Mouse (Mus musculus): Measurements from ENCODE around the gene Ccdc157. TPM values are rescaled to one million over a fixed set of nuclear protein-coding genes. Genes with fewer than 3 reads are reported as not detected.
"Not testable (repeated sequence)": the region's sequence is repeated elsewhere in the genome, so short reads cannot be mapped to it uniquely, and the experiment has no call there.

Ccdc157 gene
- polyA plus RNA-seq, 1 experiment, result 19.0 TPM

GRCm38 (mm10) chr11:4115407-4115806, 44.7 kb downstream of the Ccdc157 start:
- TF ChIP-seq CTCF (IDR thresholded peaks at IDR 0.05; ENCODE audit: extremely low read depth, insufficient read depth, low read length) (no peak), POLR2A (IDR thresholded peaks at IDR 0.05; ENCODE audit: extremely low read depth, insufficient read depth, low read length) (no peak)

GRCm38 (mm10) chr11:4114541-4114940, 45.6 kb downstream of the Ccdc157 start:
- peaks cover 10% of the 10 kb centered on the region for H3K4me1 ChIP-seq (ENCODE audit: control insufficient read depth, insufficient read depth, low read length)
- not testable (repeated sequence) for H3K4me3 ChIP-seq (ENCODE audit: insufficient read depth, low read length); H3K27ac ChIP-seq (ENCODE audit: insufficient read depth, low read length)

More at GRCm38 (mm10) chr11:4115407-4115806, 44.7 kb downstream of the Ccdc157 start:
- peaks cover 10% of the 10 kb centered on the region for H3K4me1 ChIP-seq (ENCODE audit: control insufficient read depth, insufficient read depth, low read length)
- no peak overlapping the region for H3K27ac ChIP-seq (ENCODE audit: insufficient read depth, low read length)
- H3K4me3 ChIP-seq (ENCODE audit: insufficient read depth, low read length), result no peak overlapping the region

DNA sequence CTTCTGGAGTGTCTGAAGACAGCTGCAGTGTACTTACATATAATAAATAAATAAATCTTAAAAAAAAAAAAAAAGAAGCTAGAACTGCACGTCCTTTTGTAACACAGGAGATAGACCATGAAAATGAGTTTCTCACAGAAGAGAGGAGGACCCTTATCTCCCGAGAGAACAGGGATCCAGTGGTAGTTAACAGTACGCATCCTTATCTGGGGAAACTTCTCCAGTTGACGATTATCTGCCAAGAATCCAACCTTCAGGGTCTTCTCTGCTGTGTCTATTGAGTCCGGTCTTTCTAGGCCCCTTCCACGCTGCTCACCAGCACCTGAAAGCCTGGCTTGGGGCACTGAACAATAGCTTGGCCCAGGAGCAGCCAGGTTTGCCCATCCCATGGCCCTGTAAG, 46.1 kb downstream of the Ccdc157 start:
- H3K4me3 ChIP-seq (ENCODE audit: insufficient read depth, low read length), result no peak overlapping the region
- H3K27ac ChIP-seq (ENCODE audit: insufficient read depth, low read length), result no peak overlapping the region
- TF ChIP-seq POLR2A (IDR thresholded peaks at IDR 0.05; ENCODE audit: extremely low read depth, insufficient read depth, low read length), result no peak
- TF ChIP-seq CTCF (IDR thresholded peaks at IDR 0.05; ENCODE audit: extremely low read depth, insufficient read depth, low read length), result no peak
- peaks cover 10% of the 10 kb centered on the region for H3K4me1 ChIP-seq (ENCODE audit: control insufficient read depth, insufficient read depth, low read length)

DNA sequence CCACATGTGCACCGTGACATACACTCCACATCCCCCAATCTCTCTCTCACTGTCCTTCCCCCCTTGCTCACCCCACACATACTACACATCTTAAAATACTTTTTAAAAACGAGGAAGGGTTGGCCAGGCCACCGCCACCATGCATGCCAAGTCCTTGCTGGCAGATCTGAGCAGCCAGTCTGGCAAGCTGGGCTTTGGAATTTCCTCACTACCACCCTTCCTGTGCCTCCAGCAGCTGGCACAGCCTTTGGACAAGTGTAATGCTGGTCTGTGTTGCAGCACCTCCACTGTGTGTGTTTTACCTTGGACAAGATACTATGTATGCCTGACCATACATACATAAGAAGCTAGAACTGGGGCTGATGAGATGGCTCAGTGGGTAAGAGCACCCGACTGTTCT, 46.6 kb downstream of the Ccdc157 start:
- Histone ChIP-seq H3K27ac (ENCODE audit: insufficient read depth, low read length) (no peak overlapping the region), H3K4me3 (ENCODE audit: insufficient read depth, low read length) (no peak overlapping the region), H3K4me1 (ENCODE audit: control insufficient read depth, insufficient read depth, low read length) (peaks cover 7% of the 10 kb centered on the region)
- TF ChIP-seq POLR2A (IDR thresholded peaks at IDR 0.05; ENCODE audit: extremely low read depth, insufficient read depth, low read length) (no peak), CTCF (IDR thresholded peaks at IDR 0.05; ENCODE audit: extremely low read depth, insufficient read depth, low read length) (no peak)

- TF ChIP-seq POLR2A (IDR thresholded peaks at IDR 0.05; ENCODE audit: extremely low read depth, insufficient read depth, low read length), result no peak
- TF ChIP-seq CTCF (IDR thresholded peaks at IDR 0.05; ENCODE audit: extremely low read depth, insufficient read depth, low read length), result no peak
- H3K4me3 ChIP-seq (ENCODE audit: insufficient read depth, low read length), result no peak overlapping the region
- H3K27ac ChIP-seq (ENCODE audit: insufficient read depth, low read length), result no peak overlapping the region
These were observed 47.2 kb downstream of the Ccdc157 start for GRCm38 (mm10) chr11:4112861-4113260.

GRCm38 (mm10) chr11:4112033-4112432, 48.1 kb downstream of the Ccdc157 start:
- H3K4me1 ChIP-seq (ENCODE audit: control insufficient read depth, insufficient read depth, low read length), result peaks cover 8% of the 10 kb centered on the region
- H3K4me3 ChIP-seq (ENCODE audit: insufficient read depth, low read length), result no peak overlapping the region
- no peak overlapping the region for H3K27ac ChIP-seq (ENCODE audit: insufficient read depth, low read length)
- TF ChIP-seq POLR2A (IDR thresholded peaks at IDR 0.05; ENCODE audit: extremely low read depth, insufficient read depth, low read length) (no peak), CTCF (IDR thresholded peaks at IDR 0.05; ENCODE audit: extremely low read depth, insufficient read depth, low read length) (no peak)

More at GRCm38 (mm10) chr11:4112861-4113260, 47.2 kb downstream of the Ccdc157 start:
- peaks cover 7% of the 10 kb centered on the region for H3K4me1 ChIP-seq (ENCODE audit: control insufficient read depth, insufficient read depth, low read length)

GRCm38 (mm10) chr11:4108691-4109090, 51.4 kb downstream of the Ccdc157 start:
- TF ChIP-seq CTCF (IDR thresholded peaks at IDR 0.05; ENCODE audit: extremely low read depth, insufficient read depth, low read length) (no peak), POLR2A (IDR thresholded peaks at IDR 0.05; ENCODE audit: extremely low read depth, insufficient read depth, low read length) (no peak)
- H3K4me1 ChIP-seq (ENCODE audit: control insufficient read depth, insufficient read depth, low read length), result peaks cover 15% of the 10 kb centered on the region
- no peak overlapping the region for H3K27ac ChIP-seq (ENCODE audit: insufficient read depth, low read length)
- H3K4me3 ChIP-seq (ENCODE audit: insufficient read depth, low read length), result no peak overlapping the region

GRCm38 (mm10) chr11:4107901-4108300, 52.2 kb downstream of the Ccdc157 start:
- H3K27ac ChIP-seq (ENCODE audit: insufficient read depth, low read length); H3K4me3 ChIP-seq (ENCODE audit: insufficient read depth, low read length): not testable (repeated sequence)

DNA sequence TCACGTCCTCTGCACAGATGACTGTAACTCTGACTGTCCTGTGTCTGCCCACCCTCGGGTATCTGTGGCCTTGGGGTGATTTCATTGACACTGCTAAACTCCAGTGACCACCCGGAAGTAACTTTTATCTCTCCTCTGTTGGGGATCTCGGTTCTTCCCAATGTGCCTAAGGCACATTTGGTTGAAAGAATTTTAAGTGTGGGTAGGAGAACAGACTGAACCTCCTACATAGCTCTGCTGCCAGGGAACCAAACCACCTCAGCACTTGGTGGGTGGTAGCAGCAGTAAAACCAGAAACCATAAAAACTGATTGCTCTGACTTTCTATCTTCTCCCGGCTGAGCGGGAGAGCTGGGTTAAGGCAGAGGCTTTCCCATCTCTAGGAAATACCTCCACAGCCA, 54.6 kb downstream of the Ccdc157 start:
- Histone ChIP-seq H3K4me3 (ENCODE audit: insufficient read depth, low read length) (no peak overlapping the region), H3K4me1 (ENCODE audit: control insufficient read depth, insufficient read depth, low read length) (peaks cover 15% of the 10 kb centered on the region), H3K27ac (ENCODE audit: insufficient read depth, low read length) (peak overlapping the region; percentile 92)
- TF ChIP-seq POLR2A (IDR thresholded peaks at IDR 0.05; ENCODE audit: extremely low read depth, insufficient read depth, low read length), result no peak
- TF ChIP-seq CTCF (IDR thresholded peaks at IDR 0.05; ENCODE audit: extremely low read depth, insufficient read depth, low read length), result no peak

More at GRCm38 (mm10) chr11:4107901-4108300, 52.2 kb downstream of the Ccdc157 start:
- H3K4me1 ChIP-seq (ENCODE audit: control insufficient read depth, insufficient read depth, low read length), result peaks cover 15% of the 10 kb centered on the region

GRCm38 (mm10) chr11:4104989-4105388, 55.1 kb downstream of the Ccdc157 start:
- Histone ChIP-seq H3K4me1 (ENCODE audit: control insufficient read depth, insufficient read depth, low read length) (peaks cover 15% of the 10 kb centered on the region), H3K4me3 (ENCODE audit: insufficient read depth, low read length) (no peak overlapping the region), H3K27ac (ENCODE audit: insufficient read depth, low read length) (peak overlapping the region; percentile 92)
- no peak for TF ChIP-seq POLR2A (IDR thresholded peaks at IDR 0.05; ENCODE audit: extremely low read depth, insufficient read depth, low read length)
- no peak for TF ChIP-seq CTCF (IDR thresholded peaks at IDR 0.05; ENCODE audit: extremely low read depth, insufficient read depth, low read length)

GRCm38 (mm10) chr11:4103522-4103921, 56.6 kb downstream of the Ccdc157 start:
- H3K27ac ChIP-seq (ENCODE audit: insufficient read depth, low read length), result no peak overlapping the region
- TF ChIP-seq POLR2A (IDR thresholded peaks at IDR 0.05; ENCODE audit: extremely low read depth, insufficient read depth, low read length) (no peak), CTCF (IDR thresholded peaks at IDR 0.05; ENCODE audit: extremely low read depth, insufficient read depth, low read length) (no peak)

More at GRCm38 (mm10) chr11:4103522-4103921, 56.6 kb downstream of the Ccdc157 start:
- Histone ChIP-seq H3K4me1 (ENCODE audit: control insufficient read depth, insufficient read depth, low read length) (peaks cover 20% of the 10 kb centered on the region), H3K4me3 (ENCODE audit: insufficient read depth, low read length) (no peak overlapping the region)

Measured in cortical plate, adult 2 months (tissue).